In the genomic region with DNA sequence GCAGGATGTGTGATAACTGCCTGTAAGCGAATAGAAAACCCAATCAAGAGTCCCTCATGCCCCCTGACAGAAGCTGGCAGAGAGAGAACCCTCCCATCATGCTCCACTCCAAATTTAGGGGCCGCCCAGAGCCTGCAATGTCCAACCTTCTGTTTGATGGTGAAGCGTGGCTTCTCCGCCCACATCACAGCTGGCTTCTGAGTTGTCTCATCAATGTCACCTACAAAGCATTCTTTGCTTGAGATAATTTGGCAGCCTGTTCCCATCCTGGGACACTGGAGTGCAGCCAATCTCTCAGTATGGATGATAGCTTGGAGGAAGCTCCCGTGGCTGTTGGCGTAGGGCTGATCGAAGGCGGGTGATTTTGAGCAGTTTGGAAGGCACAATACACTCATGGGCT, we compare ENCODE assay signal across 8 mouse cellular contexts. TPM values are rescaled to one million over a fixed set of nuclear protein-coding genes. Genes with fewer than 3 reads are reported as not detected.
DNase-seq lines count a peak whose midpoint lies in the region; ATAC-seq lines count a peak whose summit lies in the region.

No protein-coding gene starts in this region.

- no peaks in the 10 kb centered on the region for H3K4me1 ChIP-seq in forebrain, embryonic 14.5 days (ENCODE audit: control insufficient read depth, insufficient read depth, low read length)
- no peaks in the 10 kb centered on the region for H3K4me1 ChIP-seq in forebrain, embryonic 13.5 days
- H3K4me1 ChIP-seq in neural tube, embryonic 15.5 days: no peaks in the 10 kb centered on the region

- H3K27ac ChIP-seq in forebrain, embryonic 14.5 days (ENCODE audit: low read depth, low read length): no peak overlapping the region
- no peak overlapping the region for H3K27ac ChIP-seq in forebrain, embryonic 13.5 days
- H3K27ac ChIP-seq in neural tube, embryonic 15.5 days (replicated peaks): no peak overlapping the region

- peak; percentile 10; the same call in 1 of the 2 replicates for ATAC-seq in forebrain, embryonic 14.5 days
- no peak for ATAC-seq in forebrain, embryonic 13.5 days
- no peak for ATAC-seq in neural tube, embryonic 15.5 days (ENCODE audit: low FRiP score)

- no peaks in the 10 kb centered on the region for H3K36me3 ChIP-seq in forebrain, embryonic 14.5 days (ENCODE audit: control insufficient read depth, insufficient read depth, low read length)
- no peaks in the 10 kb centered on the region for H3K36me3 ChIP-seq in forebrain, embryonic 13.5 days (ENCODE audit: poor library complexity, severe bottlenecking)
- no peaks in the 10 kb centered on the region for H3K36me3 ChIP-seq in neural tube, embryonic 15.5 days

- H3K27me3 ChIP-seq in forebrain, embryonic 14.5 days (replicated peaks; ENCODE audit: control insufficient read depth, insufficient read depth, low read length): no peaks in the 10 kb centered on the region
- no peaks in the 10 kb centered on the region for H3K27me3 ChIP-seq in forebrain, embryonic 13.5 days
- no peaks in the 10 kb centered on the region for H3K27me3 ChIP-seq in neural tube, embryonic 15.5 days (replicated peaks)

- no peaks in the 10 kb centered on the region for H3K9me3 ChIP-seq in forebrain, embryonic 14.5 days (replicated peaks; ENCODE audit: control insufficient read depth, low read length)
- no peaks in the 10 kb centered on the region for H3K9me3 ChIP-seq in forebrain, embryonic 13.5 days (replicated peaks)
- H3K9me3 ChIP-seq in neural tube, embryonic 15.5 days (replicated peaks): no peaks in the 10 kb centered on the region

- no peak overlapping the region for H3K4me3 ChIP-seq in forebrain, embryonic 14.5 days (ENCODE audit: low read depth, low read length)
- no peak overlapping the region for H3K4me3 ChIP-seq in forebrain, embryonic 13.5 days
- no peak overlapping the region for H3K4me3 ChIP-seq in neural tube, embryonic 15.5 days (replicated peaks)

- H3K9ac ChIP-seq in forebrain, embryonic 14.5 days (ENCODE audit: low read length): no peak overlapping the region
- H3K9ac ChIP-seq in forebrain, embryonic 13.5 days: no peak overlapping the region
- H3K9ac ChIP-seq in neural tube, embryonic 15.5 days (replicated peaks): no peak overlapping the region

- 71% methylated on average over 8 of the region's 8 CpGs for WGBS in forebrain, embryonic 14.5 days
- WGBS in forebrain, embryonic 13.5 days: 78% methylated on average over 8 of the region's 8 CpGs
- WGBS in neural tube, embryonic 15.5 days: 77% methylated on average over 8 of the region's 8 CpGs

- no peak overlapping the region for H3K4me2 ChIP-seq in forebrain, embryonic 14.5 days (ENCODE audit: low read length)
- H3K4me2 ChIP-seq in forebrain, embryonic 13.5 days: no peak overlapping the region
- no peak overlapping the region for H3K4me2 ChIP-seq in neural tube, embryonic 15.5 days

- peak; percentile 12 for DNase-seq in forebrain, embryonic 14.5 days (ENCODE audit: low spot score)
- peak; percentile 62 to 79 for DNase-seq in frontal cortex, postnatal 36 days (ENCODE audit: low spot score in 2 of 2)
- peak; percentile 22 to 47 for DNase-seq in layer of hippocampus, postnatal 10 days (ENCODE audit: low spot score in 2 of 2)
- peak; percentile 21 for DNase-seq in lung, postnatal 36 days
- DNase-seq in thymus, postnatal 4 days: no peak
- DNase-seq in embryo, embryonic 10.5 days (ENCODE audit: low spot score): no peak

RNA-seq across cellular contexts. Expression of gene Hcn1, which starts 34.9 kb away (rescaled TPM):
- 0.29 and 0.48 TPM in 2 replicates for polyA plus RNA-seq in forebrain, embryonic 14.5 days (2014; fragmentation: Nextera tagmentation; extraction: Ambion mirVana)
- polyA plus RNA-seq in forebrain, embryonic 13.5 days (2015; fragmentation: Nextera tagmentation; extraction: Ambion mirVana): 0.14 and 0.24 TPM in 2 replicates
- total RNA-seq in layer of hippocampus, postnatal 10 days (2021): 10 to 100 TPM; 36.5 to 39.6 TPM
- 0.68 and 1.2 TPM in 2 replicates for polyA plus RNA-seq in neural tube, embryonic 15.5 days (2015; fragmentation: Nextera tagmentation; extraction: Ambion mirVana)

Comparison
In these comparisons a context has a peak if more than half of its experiments do, and no peak if none do; other contexts are left out.
1. DNase-seq: peak in forebrain, embryonic 14.5 days (single experiment), frontal cortex, postnatal 36 days (2 of 2), layer of hippocampus, postnatal 10 days (2 of 2) and lung, postnatal 36 days (single experiment); none in thymus, postnatal 4 days (single experiment) and embryo, embryonic 10.5 days (single experiment).